Mouse (Mus musculus): Measurements from ENCODE around the gene Scnm1. TPM values are rescaled to one million over a fixed set of nuclear protein-coding genes. Genes with fewer than 3 reads are reported as not detected.
"Not testable (repeated sequence)": the region's sequence is repeated elsewhere in the genome, so short reads cannot be mapped to it uniquely, and the experiment has no call there.

The Scnm1 gene
- polyA plus RNA-seq, 1 experiment, result 0.63 TPM

- peaks cover 2% of the 10 kb centered on the region; the same call in 1 of the 2 replicates for H3K27me3 ChIP-seq (ENCODE audit: control insufficient read depth)
- peaks cover 30% of the 10 kb centered on the region for H3K36me3 ChIP-seq (ENCODE audit: control insufficient read depth)
- TF ChIP-seq TAL1 (IDR thresholded peaks at IDR 0.05; ENCODE audit: low read length) (no peak), GATA1 (IDR thresholded peaks at IDR 0.05; ENCODE audit: low read length) (no peak)
- no peak overlapping the region for H3K4me3 ChIP-seq (replicated peaks)
- H3K4me1 ChIP-seq (ENCODE audit: control insufficient read depth), result peaks cover 36% of the 10 kb centered on the region
- no peaks in the 10 kb centered on the region for H3K9me3 ChIP-seq (ENCODE audit: control insufficient read depth, low read length)
Measured at GRCm38 (mm10) chr3:95140289-95140595, 6.4 kb upstream of the Scnm1 start.

DNA sequence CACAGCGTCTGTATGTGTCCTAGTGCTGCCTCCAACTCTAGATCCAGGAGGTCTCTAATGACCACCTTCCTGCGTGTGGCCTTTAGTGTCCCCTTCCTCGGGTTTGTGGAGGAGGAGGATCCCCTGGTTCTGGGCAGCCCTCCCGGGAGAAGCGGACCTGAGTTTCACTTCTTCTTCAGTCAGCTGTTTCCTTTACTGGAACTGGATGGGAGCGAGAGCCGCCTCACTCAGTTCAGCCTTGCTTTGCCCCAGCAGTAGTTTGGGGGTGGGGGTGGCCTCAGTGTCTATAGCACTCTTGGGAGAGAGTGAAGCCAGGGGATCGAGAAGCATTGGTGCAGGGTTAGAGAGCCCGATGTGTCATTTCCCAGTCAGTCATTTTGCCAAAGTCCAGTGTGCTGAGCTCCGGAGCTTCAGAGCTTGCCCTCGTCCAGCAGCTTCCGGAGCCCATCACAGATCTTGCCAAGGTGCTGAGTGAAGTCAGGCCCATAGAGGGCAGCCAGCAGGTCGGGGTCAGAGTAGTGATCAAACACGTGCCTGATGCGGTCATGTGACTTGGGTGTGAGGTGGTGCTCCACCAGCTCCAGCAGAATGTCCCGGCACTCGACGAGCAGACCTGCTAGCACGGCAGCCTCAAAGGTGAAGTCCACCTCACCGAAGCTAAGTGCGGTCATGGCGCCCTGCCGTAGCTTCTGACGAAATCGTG, 5.9 kb upstream of the Scnm1 start:
- Histone ChIP-seq H3K36me3 (ENCODE audit: control insufficient read depth) (peaks cover 30% of the 10 kb centered on the region), H3K4me3 (replicated peaks) (no peak overlapping the region), H3K27me3 (ENCODE audit: control insufficient read depth) (peaks cover 2% of the 10 kb centered on the region; the same call in 1 of the 2 replicates), H3K9me3 (ENCODE audit: control insufficient read depth, low read length) (no peaks in the 10 kb centered on the region), H3K4me1 (ENCODE audit: control insufficient read depth) (peaks cover 41% of the 10 kb centered on the region)
- no peak for TF ChIP-seq GATA1 (IDR thresholded peaks at IDR 0.05; ENCODE audit: low read length)
- no peak for TF ChIP-seq TAL1 (IDR thresholded peaks at IDR 0.05; ENCODE audit: low read length)

DNA sequence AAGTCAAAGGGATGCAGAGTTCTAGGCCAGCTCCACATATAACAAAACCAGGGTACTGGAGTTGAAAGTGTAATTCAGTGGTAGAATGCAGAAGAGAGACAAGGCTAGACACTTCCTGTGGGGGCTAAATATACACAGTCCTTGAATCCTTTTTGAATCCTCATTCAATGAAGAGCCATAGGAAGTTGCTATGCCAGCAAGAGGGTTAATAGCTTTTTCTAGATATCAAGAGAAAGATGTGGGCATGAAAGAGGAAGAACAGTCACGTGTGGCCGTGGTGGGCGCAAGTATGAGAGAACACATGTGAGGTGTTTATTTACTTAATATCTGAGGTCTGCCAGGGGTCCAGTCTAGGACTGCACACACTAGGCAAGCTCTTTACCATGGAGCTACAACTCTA, 2.5 kb upstream of the Scnm1 start:
- peaks cover 3% of the 10 kb centered on the region; the same call in 1 of the 2 replicates for H3K9me3 ChIP-seq (ENCODE audit: control insufficient read depth, low read length)
- H3K27me3 ChIP-seq (ENCODE audit: control insufficient read depth), result no peaks in the 10 kb centered on the region
- no peak overlapping the region for H3K4me3 ChIP-seq (replicated peaks)
- TF ChIP-seq GATA1 (IDR thresholded peaks at IDR 0.05; ENCODE audit: low read length), result no peak
- TF ChIP-seq TAL1 (IDR thresholded peaks at IDR 0.05; ENCODE audit: low read length), result no peak
- H3K4me1 ChIP-seq (ENCODE audit: control insufficient read depth), result peaks cover 36% of the 10 kb centered on the region
- H3K36me3 ChIP-seq (ENCODE audit: control insufficient read depth), result peaks cover 38% of the 10 kb centered on the region

GRCm38 (mm10) chr3:95135433-95136052, 1.7 kb upstream of the Scnm1 start:
- peaks cover 37% of the 10 kb centered on the region for H3K36me3 ChIP-seq (ENCODE audit: control insufficient read depth)
- H3K4me1 ChIP-seq (ENCODE audit: control insufficient read depth), result peaks cover 35% of the 10 kb centered on the region
- H3K27me3 ChIP-seq (ENCODE audit: control insufficient read depth), result no peaks in the 10 kb centered on the region
- peaks cover 3% of the 10 kb centered on the region; the same call in 1 of the 2 replicates for H3K9me3 ChIP-seq (ENCODE audit: control insufficient read depth, low read length)
- peak overlapping the region; percentile 66 for H3K4me3 ChIP-seq (replicated peaks)
- TF ChIP-seq TAL1 (IDR thresholded peaks at IDR 0.05; ENCODE audit: low read length) (no peak), GATA1 (IDR thresholded peaks at IDR 0.05; ENCODE audit: low read length) (no peak)

DNA sequence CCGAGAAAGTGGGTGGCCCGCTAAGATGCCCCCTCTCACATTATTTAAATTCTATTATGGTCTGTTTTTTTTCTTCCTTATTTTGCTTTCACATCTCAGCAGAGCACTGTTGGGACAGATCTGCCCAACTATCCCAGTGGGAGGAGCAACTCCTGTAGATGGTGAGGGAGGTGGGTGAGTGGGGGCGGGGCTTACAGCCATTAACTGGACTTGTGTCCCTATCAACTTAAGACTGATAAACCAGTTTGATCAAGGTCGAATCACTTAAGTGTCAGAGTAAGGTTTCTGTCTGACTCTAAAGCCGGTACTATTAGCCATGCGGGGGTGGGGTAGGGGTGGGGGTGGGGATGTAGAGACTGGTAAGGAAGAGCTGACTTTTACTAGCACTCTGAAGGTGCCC, 1.2 kb upstream of the Scnm1 start:
- Histone ChIP-seq H3K36me3 (ENCODE audit: control insufficient read depth) (peaks cover 35% of the 10 kb centered on the region), H3K9me3 (ENCODE audit: control insufficient read depth, low read length) (peaks cover 3% of the 10 kb centered on the region; the same call in 1 of the 2 replicates), H3K4me3 (replicated peaks) (peak overlapping the region; percentile 66), H3K4me1 (ENCODE audit: control insufficient read depth) (peaks cover 34% of the 10 kb centered on the region), H3K27me3 (ENCODE audit: control insufficient read depth) (no peaks in the 10 kb centered on the region)
- TF ChIP-seq GATA1 (IDR thresholded peaks at IDR 0.05; ENCODE audit: low read length) (no peak), TAL1 (IDR thresholded peaks at IDR 0.05; ENCODE audit: low read length) (no peak)

GRCm38 (mm10) chr3:95134133-95134532, 322 bp upstream of the Scnm1 start:
- H3K36me3 ChIP-seq (ENCODE audit: control insufficient read depth), result peaks cover 36% of the 10 kb centered on the region

DNA sequence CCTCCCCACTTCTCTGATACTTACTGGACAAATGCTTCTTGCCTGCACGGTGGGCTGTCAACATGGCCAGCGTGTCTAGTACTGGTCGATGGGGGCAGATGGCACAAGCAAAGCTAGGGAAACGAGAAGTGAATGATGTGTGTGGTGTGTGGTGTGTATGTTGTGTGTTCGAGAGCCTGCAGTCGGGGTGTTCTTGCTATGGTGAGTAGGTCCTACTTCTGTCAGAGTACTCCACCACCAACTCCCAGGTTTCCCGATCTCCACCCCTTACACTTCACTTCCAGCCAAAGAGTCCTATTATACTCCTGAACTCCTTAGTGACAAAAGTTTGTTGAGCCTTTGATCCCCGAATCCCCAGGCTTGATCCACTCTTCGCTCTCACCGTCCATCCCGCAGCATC, 635 bp downstream of the Scnm1 start:
- no peaks in the 10 kb centered on the region for H3K27me3 ChIP-seq (ENCODE audit: control insufficient read depth)
- peak overlapping the region; percentile 96 for H3K4me3 ChIP-seq (replicated peaks)
- H3K36me3 ChIP-seq (ENCODE audit: control insufficient read depth), result peaks cover 44% of the 10 kb centered on the region
- peaks cover 32% of the 10 kb centered on the region for H3K4me1 ChIP-seq (ENCODE audit: control insufficient read depth)
- no peak for TF ChIP-seq TAL1 (IDR thresholded peaks at IDR 0.05; ENCODE audit: low read length)
- TF ChIP-seq GATA1 (IDR thresholded peaks at IDR 0.05; ENCODE audit: low read length), result no peak
- H3K9me3 ChIP-seq (ENCODE audit: control insufficient read depth, low read length), result peaks cover 3% of the 10 kb centered on the region; the same call in 1 of the 2 replicates

More at GRCm38 (mm10) chr3:95134133-95134532, 322 bp upstream of the Scnm1 start:
- H3K27me3 ChIP-seq (ENCODE audit: control insufficient read depth); H3K9me3 ChIP-seq (ENCODE audit: control insufficient read depth, low read length): not testable (repeated sequence)
- peak overlapping the region; percentile 96 for H3K4me3 ChIP-seq (replicated peaks)
- H3K4me1 ChIP-seq (ENCODE audit: control insufficient read depth), result peaks cover 32% of the 10 kb centered on the region

DNA sequence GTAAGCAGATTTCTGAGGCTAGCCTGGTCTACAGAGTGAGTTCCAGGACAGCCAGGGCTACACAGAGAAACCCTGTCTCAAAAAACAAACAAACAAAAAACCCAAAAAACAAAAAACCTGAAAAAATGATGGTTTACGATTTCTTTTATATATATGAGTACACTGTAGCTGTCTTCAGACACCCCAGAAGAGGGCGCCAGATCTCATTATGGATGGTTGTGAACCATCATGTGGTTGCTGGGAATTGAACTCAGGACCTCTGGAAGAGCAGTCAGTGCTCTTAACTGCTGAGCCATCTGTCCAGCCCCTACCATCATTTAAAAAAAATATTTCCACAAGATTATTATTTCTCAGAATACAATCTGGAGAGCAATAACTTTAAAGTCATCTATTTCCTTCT, 1.4 kb downstream of the Scnm1 start:
- not testable (repeated sequence) for H3K4me3 ChIP-seq (replicated peaks); H3K27me3 ChIP-seq (ENCODE audit: control insufficient read depth); H3K9me3 ChIP-seq (ENCODE audit: control insufficient read depth, low read length)
- H3K36me3 ChIP-seq (ENCODE audit: control insufficient read depth), result peaks cover 45% of the 10 kb centered on the region
- H3K4me1 ChIP-seq (ENCODE audit: control insufficient read depth), result peaks cover 32% of the 10 kb centered on the region

DNA sequence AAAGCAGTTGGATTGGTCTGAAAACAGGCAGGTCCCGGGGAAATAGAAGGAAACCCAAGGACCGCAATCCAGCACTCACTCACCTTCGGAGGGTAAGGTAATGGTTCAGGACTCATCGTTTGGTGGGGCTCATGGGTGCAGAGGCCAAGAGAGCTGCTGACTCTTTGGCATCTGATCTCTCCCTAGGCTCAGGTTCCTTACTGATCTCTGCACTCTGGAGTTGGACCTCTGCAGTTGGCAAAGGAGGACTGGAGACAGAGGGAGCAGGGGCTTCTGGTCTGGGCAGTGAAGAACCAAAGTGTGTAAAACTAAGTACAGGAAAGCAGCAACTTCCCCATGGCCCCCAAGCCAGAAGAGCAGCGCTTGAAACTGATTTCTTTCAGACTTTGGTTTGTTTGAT, 3.7 kb downstream of the Scnm1 start:
- Histone ChIP-seq H3K4me1 (ENCODE audit: control insufficient read depth) (peaks cover 15% of the 10 kb centered on the region), H3K36me3 (ENCODE audit: control insufficient read depth) (peaks cover 54% of the 10 kb centered on the region), H3K4me3 (replicated peaks) (no peak overlapping the region), H3K9me3 (ENCODE audit: control insufficient read depth, low read length) (peaks cover 3% of the 10 kb centered on the region; the same call in 1 of the 2 replicates), H3K27me3 (ENCODE audit: control insufficient read depth) (no peaks in the 10 kb centered on the region)
- TF ChIP-seq GATA1 (IDR thresholded peaks at IDR 0.05; ENCODE audit: low read length), result no peak
- TF ChIP-seq TAL1 (IDR thresholded peaks at IDR 0.05; ENCODE audit: low read length), result no peak
